In genomic region chr2:31925936-31926335, GRCm38 (mm10) we compare ENCODE assay signal across 28 mouse cellular contexts. TPM values are rescaled to one million over a fixed set of nuclear protein-coding genes. Genes with fewer than 3 reads are reported as not detected.
DNase-seq lines count a peak whose midpoint lies in the region; ATAC-seq lines count a peak whose summit lies in the region.
"Had no signal": no experiment of that assay in that cellular context is flagged by ENCODE, and none has a peak within 500 bp of the region (broad histone marks: within the 10 kb centered on the region; RNA-seq: fewer than 3 reads in every experiment).

No protein-coding gene starts in this region.

- no peaks in the 10 kb centered on the region for H3K27me3 ChIP-seq in kidney, embryonic 14.5 days (ENCODE audit: control insufficient read depth, insufficient read depth, low read length)
- no peaks in the 10 kb centered on the region for H3K27me3 ChIP-seq in forebrain, embryonic 14.5 days (replicated peaks; ENCODE audit: control insufficient read depth, insufficient read depth, low read length)

- no peak overlapping the region for H3K4me2 ChIP-seq in kidney, embryonic 14.5 days (replicated peaks; ENCODE audit: low read depth, low read length)
- no peak overlapping the region for H3K4me2 ChIP-seq in forebrain, embryonic 14.5 days (ENCODE audit: low read length)
- H3K4me2 ChIP-seq: embryonic facial prominence, embryonic 13.5 days; forebrain, embryonic 12.5 days; heart, embryonic 11.5 days; hindbrain, embryonic 14.5 days had no signal

- no peaks in the 10 kb centered on the region for H3K36me3 ChIP-seq in kidney, embryonic 14.5 days (ENCODE audit: control insufficient read depth, insufficient read depth, low read length)
- no peaks in the 10 kb centered on the region for H3K36me3 ChIP-seq in forebrain, embryonic 14.5 days (ENCODE audit: control insufficient read depth, insufficient read depth, low read length)
- H3K36me3 ChIP-seq: embryonic facial prominence, embryonic 10.5 days; embryonic facial prominence, embryonic 13.5 days; forebrain, embryonic 12.5 days had no signal

- H3K9ac ChIP-seq in kidney, embryonic 14.5 days (ENCODE audit: low read depth, low read length) = no peak overlapping the region
- no peak overlapping the region for H3K9ac ChIP-seq in forebrain, embryonic 14.5 days (ENCODE audit: low read length)
- H3K9ac ChIP-seq: embryonic facial prominence, embryonic 13.5 days; forebrain, embryonic 12.5 days; hindbrain, embryonic 14.5 days had no signal

- ATAC-seq in kidney, embryonic 14.5 days (ENCODE audit: low FRiP score, low TSS enrichment) = no peak
- no peak for ATAC-seq in forebrain, embryonic 14.5 days
- ATAC-seq: activated CD4-positive, CD25-positive, alpha-beta regulatory T cell, adult 4 months; CD4-positive, CD25-positive, alpha-beta regulatory T cell, adult 4 months; forebrain, embryonic 16.5 days; hindbrain, postnatal 0 days; inflammation-experienced regulatory T-cells, adult 6 months had no signal

- H3K4me1 ChIP-seq in kidney, embryonic 14.5 days (ENCODE audit: control insufficient read depth, insufficient read depth, low read length) = no peaks in the 10 kb centered on the region
- peaks cover 2% of the 10 kb centered on the region; the same call in 1 of the 2 replicates for H3K4me1 ChIP-seq in forebrain, embryonic 14.5 days (ENCODE audit: control insufficient read depth, insufficient read depth, low read length)
- H3K4me1 ChIP-seq: embryonic facial prominence, embryonic 13.5 days; forebrain, embryonic 12.5 days had no signal

- WGBS in kidney, embryonic 14.5 days = 54% methylated on average over 4 of the region's 4 CpGs
- WGBS in forebrain, embryonic 14.5 days = 60% methylated on average over 4 of the region's 4 CpGs

- H3K4me3 ChIP-seq in kidney, embryonic 14.5 days (ENCODE audit: low read length) = no peak overlapping the region
- no peak overlapping the region for H3K4me3 ChIP-seq in forebrain, embryonic 14.5 days (ENCODE audit: low read depth, low read length)
- H3K4me3 ChIP-seq: embryonic facial prominence, embryonic 10.5 days; embryonic facial prominence, embryonic 13.5 days; erythroblast, embryonic 14.5 days; forebrain, embryonic 12.5 days; gastrocnemius, adult 2 months had no signal

- peak; percentile 58 for DNase-seq in kidney, adult 11 months
- DNase-seq in kidney, adult 9 months = peak; percentile 33
- DNase-seq in kidney, postnatal 10 days = no peak
- DNase-seq in MN1 (ENCODE audit: low spot score) = peak; percentile 41
- peak; percentile 40 to 69 for DNase-seq in kidney, postnatal 25 days
- no peak for DNase-seq in forebrain, embryonic 14.5 days (ENCODE audit: low spot score)
- DNase-seq: adrenal gland, postnatal 10 days; adrenal gland, postnatal 36 days; cerebellum, adult 11 months; cerebellum, adult 2 months; cerebellum, adult 9-11 months; cerebellum, postnatal 36 days; embryo, embryonic 11 days; gastrocnemius, adult 2 months; gastrocnemius, postnatal 14 days; heart, adult 11 months had no signal

- H3K9me3 ChIP-seq in kidney, embryonic 14.5 days (ENCODE audit: control insufficient read depth, low read length) = no peaks in the 10 kb centered on the region
- H3K9me3 ChIP-seq in forebrain, embryonic 14.5 days (replicated peaks; ENCODE audit: control insufficient read depth, low read length) = no peaks in the 10 kb centered on the region
- H3K9me3 ChIP-seq: embryonic facial prominence, embryonic 10.5 days; embryonic facial prominence, embryonic 13.5 days; forebrain, embryonic 12.5 days had no signal

- no peak overlapping the region for H3K27ac ChIP-seq in kidney, embryonic 14.5 days (ENCODE audit: low read depth, low read length)
- no peak overlapping the region for H3K27ac ChIP-seq in forebrain, embryonic 14.5 days (ENCODE audit: low read depth, low read length)
- H3K27ac ChIP-seq: embryonic facial prominence, embryonic 10.5 days; embryonic facial prominence, embryonic 13.5 days; forebrain, embryonic 12.5 days; gastrocnemius, adult 2 months; hindbrain, embryonic 14.5 days; hindbrain, postnatal 0 days had no signal

RNA-seq across cellular contexts. Expression of gene Aif1l, which starts 24.0 kb away (rescaled TPM):
- polyA plus RNA-seq in kidney, embryonic 14.5 days (2014; fragmentation: Nextera tagmentation; extraction: Ambion mirVana) = 55.8 and 72.1 TPM in 2 replicates
- polyA plus RNA-seq in forebrain, embryonic 14.5 days (2014; fragmentation: Nextera tagmentation; extraction: Ambion mirVana) = 53.4 and 66.3 TPM in 2 replicates
- polyA plus RNA-seq: activated CD4-positive, CD25-positive, alpha-beta regulatory T cell, adult 4 months; erythroblast, embryonic 14.5 days had no signal

RNA-seq across cellular contexts. Expression of gene Lamc3, which starts 38.8 kb away (rescaled TPM):
- 2.0 and 3.6 TPM in 2 replicates for polyA plus RNA-seq in kidney, embryonic 14.5 days (2014; fragmentation: Nextera tagmentation; extraction: Ambion mirVana)
- polyA plus RNA-seq in forebrain, embryonic 14.5 days (2014; fragmentation: Nextera tagmentation; extraction: Ambion mirVana) = 2.9 and 4.3 TPM in 2 replicates
- polyA plus RNA-seq: activated CD4-positive, CD25-positive, alpha-beta regulatory T cell, adult 4 months; CD4-positive, CD25-positive, alpha-beta regulatory T cell, adult 4 months; erythroblast, embryonic 14.5 days; inflammation-experienced regulatory T-cells, adult 6 months had no signal

RNA-seq across cellular contexts. Expression of gene Nup214, which starts 48.3 kb away (rescaled TPM):
- polyA plus RNA-seq in kidney, embryonic 14.5 days (2014; fragmentation: Nextera tagmentation; extraction: Ambion mirVana) = 79.4 and 97.4 TPM in 2 replicates
- 47.8 and 49.8 TPM in 2 replicates for polyA plus RNA-seq in forebrain, embryonic 14.5 days (2014; fragmentation: Nextera tagmentation; extraction: Ambion mirVana)

Comparison
In these comparisons a context has a peak if more than half of its experiments do, and no peak if none do; other contexts are left out.
1. DNase-seq: peak in kidney, adult 11 months (single experiment), kidney, adult 9 months (single experiment), MN1 (single experiment) and kidney, postnatal 25 days (2 of 2); none in kidney, postnatal 10 days (single experiment) and forebrain, embryonic 14.5 days (single experiment).